ENCODE assay signal across 8 mouse cellular contexts in the genomic region with DNA sequence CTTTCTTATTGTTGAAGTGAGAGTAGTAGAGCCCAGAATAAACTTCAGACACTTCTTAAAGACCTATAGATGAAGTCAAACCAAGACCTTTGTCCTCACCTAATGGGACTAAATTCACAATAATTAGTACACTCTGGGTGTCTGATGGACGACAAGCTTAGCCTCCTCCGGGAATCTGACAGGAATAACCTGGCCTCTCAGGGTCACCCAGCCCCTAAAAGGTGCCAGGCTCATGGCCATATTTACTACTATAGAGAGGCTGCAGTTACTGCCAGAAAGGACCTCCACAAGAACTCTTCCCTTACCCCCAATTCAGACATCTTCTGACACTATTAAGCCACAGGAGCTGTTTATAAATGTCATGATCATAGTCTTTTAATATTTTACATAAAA. TPM values are rescaled to one million over a fixed set of nuclear protein-coding genes. Genes with fewer than 3 reads are reported as not detected.
DNase-seq lines count a peak whose midpoint lies in the region; ATAC-seq and TF ChIP-seq lines count a peak whose summit lies in the region.

No protein-coding gene starts in this region.

- no peaks in the 10 kb centered on the region for H3K27me3 ChIP-seq in lung, embryonic 14.5 days (ENCODE audit: insufficient read depth, low read length)
- no peaks in the 10 kb centered on the region for H3K27me3 ChIP-seq in forebrain, embryonic 12.5 days
- no peaks in the 10 kb centered on the region for H3K27me3 ChIP-seq in intestine, postnatal 0 days (replicated peaks; ENCODE audit: control insufficient read depth, insufficient read depth, low read length)
- H3K27me3 ChIP-seq in neural tube, embryonic 14.5 days (ENCODE audit: control insufficient read depth, insufficient read depth, low read length) = no peaks in the 10 kb centered on the region

- no peak for TF ChIP-seq CTCF in lung, embryonic 14.5 days (IDR thresholded peaks at IDR 0.05; ENCODE audit: low read depth)
- TF ChIP-seq CTCF in intestine, postnatal 0 days (IDR thresholded peaks at IDR 0.05; ENCODE audit: low read depth) = no peak

- intact Hi-C loops in left cerebral cortex, postnatal 4 days (cut with DNase I) = no loop called here

- no peak for ATAC-seq in lung, embryonic 14.5 days (ENCODE audit: insufficient read depth)
- no peak for ATAC-seq in forebrain, embryonic 12.5 days (ENCODE audit: low FRiP score)
- ATAC-seq in intestine, postnatal 0 days = no peak
- no peak for ATAC-seq in neural tube, embryonic 14.5 days (ENCODE audit: low read depth)

- H3K36me3 ChIP-seq in lung, embryonic 14.5 days (ENCODE audit: insufficient read depth) = no peaks in the 10 kb centered on the region
- no peaks in the 10 kb centered on the region for H3K36me3 ChIP-seq in forebrain, embryonic 12.5 days (replicated peaks)
- H3K36me3 ChIP-seq in intestine, postnatal 0 days (ENCODE audit: control insufficient read depth, insufficient read depth) = no peaks in the 10 kb centered on the region
- H3K36me3 ChIP-seq in neural tube, embryonic 14.5 days (ENCODE audit: control insufficient read depth, insufficient read depth, low read length) = no peaks in the 10 kb centered on the region

- 6% methylated on average over 2 of the region's 2 CpGs for WGBS in lung, embryonic 14.5 days
- 23% methylated on average over 2 of the region's 2 CpGs for WGBS in forebrain, embryonic 12.5 days
- WGBS in intestine, postnatal 0 days = 10% methylated on average over 2 of the region's 2 CpGs
- WGBS in neural tube, embryonic 14.5 days = 23% methylated on average over 2 of the region's 2 CpGs

- H3K4me2 ChIP-seq in lung, embryonic 14.5 days = peak overlapping the region; percentile 88
- peak overlapping the region; percentile 93 for H3K4me2 ChIP-seq in forebrain, embryonic 12.5 days
- peak overlapping the region; percentile 96 for H3K4me2 ChIP-seq in intestine, postnatal 0 days (replicated peaks; ENCODE audit: low read depth)
- peak overlapping the region; percentile 92 for H3K4me2 ChIP-seq in neural tube, embryonic 14.5 days (ENCODE audit: low read depth, low read length)

- DNase-seq in lung, embryonic 14.5 days = no peak
- no peak for DNase-seq in lung, postnatal 14 days
- no peak for DNase-seq in layer of hippocampus, adult 18-20 months (ENCODE audit: low spot score in 2 of 2)
- DNase-seq in left cerebral cortex, postnatal 4 days = no peak
- DNase-seq in ovary, postnatal 36 days (ENCODE audit: low spot score) = no peak

- H3K27ac ChIP-seq in lung, embryonic 14.5 days (ENCODE audit: low read depth) = peak overlapping the region; percentile 32; the same call in 1 of the 2 replicates
- H3K27ac ChIP-seq in forebrain, embryonic 12.5 days = no peak overlapping the region
- H3K27ac ChIP-seq in intestine, postnatal 0 days (ENCODE audit: low read depth, low read length) = no peak overlapping the region; the same call in 1 of the 2 replicates
- H3K27ac ChIP-seq in neural tube, embryonic 14.5 days (ENCODE audit: low read depth, low read length) = no peak overlapping the region

- H3K9me3 ChIP-seq in lung, embryonic 14.5 days (ENCODE audit: low read depth, low read length) = no peaks in the 10 kb centered on the region
- no peaks in the 10 kb centered on the region for H3K9me3 ChIP-seq in forebrain, embryonic 12.5 days
- H3K9me3 ChIP-seq in intestine, postnatal 0 days (ENCODE audit: control insufficient read depth) = no peaks in the 10 kb centered on the region
- no peaks in the 10 kb centered on the region for H3K9me3 ChIP-seq in neural tube, embryonic 14.5 days (ENCODE audit: control insufficient read depth, low read length)

- H3K4me3 ChIP-seq in lung, embryonic 14.5 days (ENCODE audit: low read depth, low read length) = peak overlapping the region; percentile 89
- peak overlapping the region; percentile 82; the same call in 1 of the 2 replicates for H3K4me3 ChIP-seq in forebrain, embryonic 12.5 days (replicated peaks)
- peak overlapping the region; percentile 90 for H3K4me3 ChIP-seq in intestine, postnatal 0 days (ENCODE audit: low read depth, low read length)
- peak overlapping the region; percentile 76 for H3K4me3 ChIP-seq in neural tube, embryonic 14.5 days (ENCODE audit: low read depth, low read length)

- H3K4me1 ChIP-seq in lung, embryonic 14.5 days (ENCODE audit: insufficient read depth) = peaks cover 22% of the 10 kb centered on the region
- H3K4me1 ChIP-seq in forebrain, embryonic 12.5 days = peaks cover 42% of the 10 kb centered on the region
- H3K4me1 ChIP-seq in intestine, postnatal 0 days (replicated peaks; ENCODE audit: control insufficient read depth, insufficient read depth, low read length) = peaks cover 17% of the 10 kb centered on the region; the same call in 1 of the 2 replicates
- peaks cover 29% of the 10 kb centered on the region; the same call in 1 of the 2 replicates for H3K4me1 ChIP-seq in neural tube, embryonic 14.5 days (ENCODE audit: control insufficient read depth, insufficient read depth, low read length)

- peak overlapping the region; percentile 11; the same call in 1 of the 2 replicates for H3K9ac ChIP-seq in lung, embryonic 14.5 days
- no peak overlapping the region for H3K9ac ChIP-seq in forebrain, embryonic 12.5 days
- H3K9ac ChIP-seq in intestine, postnatal 0 days (ENCODE audit: low read depth, low read length) = 0 out of 2 replicates have a peak overlapping the region, but pooled peaks have one; percentile 7
- peak overlapping the region; percentile 17; the same call in 1 of the 2 replicates for H3K9ac ChIP-seq in neural tube, embryonic 14.5 days (replicated peaks; ENCODE audit: low read depth, low read length)

RNA-seq across cellular contexts. Expression of gene Rhob, which starts 2.5 kb away (rescaled TPM):
- polyA plus RNA-seq in lung, embryonic 14.5 days (2014; fragmentation: Nextera tagmentation; extraction: Ambion mirVana) = 62.4 and 66.5 TPM in 2 replicates
- polyA plus RNA-seq in forebrain, embryonic 12.5 days (2016; fragmentation: Nextera tagmentation; extraction: Ambion mirVana) = 44.9 and 55.5 TPM in 2 replicates
- polyA plus RNA-seq in intestine, postnatal 0 days (2015; fragmentation: Nextera tagmentation; extraction: Ambion mirVana) = 28.8 and 29.7 TPM in 2 replicates
- 109 and 116 TPM in 2 replicates for polyA plus RNA-seq in neural tube, embryonic 14.5 days (2014; fragmentation: Nextera tagmentation; extraction: Ambion mirVana)
- 100 to 1,000 TPM; 360 to 385 TPM for total RNA-seq in layer of hippocampus, adult 18-20 months (2021)
- total RNA-seq in left cerebral cortex, postnatal 4 days (2021) = 100 to 1,000 TPM; 220 to 231 TPM
